ENCODE assay signal across 16 mouse cellular contexts in the genomic region with DNA sequence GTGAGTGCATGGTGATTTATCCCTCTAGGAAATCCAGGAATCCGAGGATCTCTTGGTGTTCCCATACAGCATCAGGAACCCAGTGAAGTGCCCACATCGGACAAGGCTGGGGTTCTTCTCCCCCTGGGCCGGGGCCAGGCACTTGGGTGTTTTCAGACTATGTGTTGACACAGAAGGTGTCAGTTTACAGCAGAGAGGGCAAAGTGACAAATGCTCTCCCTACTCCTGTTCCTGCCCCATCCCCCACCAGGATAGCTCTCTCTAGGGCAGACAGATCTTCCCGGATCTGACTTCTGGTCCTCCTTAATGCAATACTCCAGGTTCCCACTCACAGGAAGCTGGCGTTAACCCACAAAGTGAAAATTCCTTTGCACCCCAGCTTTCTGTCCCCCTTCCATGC. TPM values are rescaled to one million over a fixed set of nuclear protein-coding genes. Genes with fewer than 3 reads are reported as not detected.
DNase-seq lines count a peak whose midpoint lies in the region; ATAC-seq and TF ChIP-seq lines count a peak whose summit lies in the region.
"Had no signal": no experiment of that assay in that cellular context is flagged by ENCODE, and none has a peak within 500 bp of the region (broad histone marks: within the 10 kb centered on the region; RNA-seq: fewer than 3 reads in every experiment).

No protein-coding gene starts in this region.

- TF ChIP-seq EP300 in liver, postnatal 0 days (IDR thresholded peaks at IDR 0.05; ENCODE audit: low read depth), result no peak

- no peak overlapping the region for H3K4me2 ChIP-seq in kidney, embryonic 15.5 days
- no peak overlapping the region for H3K4me2 ChIP-seq in intestine, embryonic 15.5 days (replicated peaks)
- no peak overlapping the region for H3K4me2 ChIP-seq in liver, postnatal 0 days (ENCODE audit: low read depth, low read length)
- H3K4me2 ChIP-seq: embryonic facial prominence, embryonic 12.5 days; hindbrain, embryonic 15.5 days had no signal

- 0 out of 2 replicates have a peak overlapping the region, but pooled peaks have one; percentile 24 for H3K4me3 ChIP-seq in gastrocnemius, adult 2 months
- no peak overlapping the region for H3K4me3 ChIP-seq in kidney, embryonic 15.5 days (replicated peaks)
- no peak overlapping the region for H3K4me3 ChIP-seq in intestine, embryonic 15.5 days (replicated peaks)
- no peak overlapping the region for H3K4me3 ChIP-seq in liver, postnatal 0 days (ENCODE audit: low read depth, low read length)
- H3K4me3 ChIP-seq: embryonic facial prominence, embryonic 12.5 days; hindbrain, embryonic 15.5 days; left cerebral cortex, adult 2 months had no signal

- peak; percentile 57; the same call in 1 of the 2 replicates for ATAC-seq in kidney, embryonic 15.5 days (replicated peaks; ENCODE audit: low FRiP score)
- ATAC-seq in intestine, embryonic 15.5 days, result peak; percentile 68; the same call in 1 of the 2 replicates
- peak; percentile 71 for ATAC-seq in liver, postnatal 0 days
- ATAC-seq: activated CD4-positive, CD25-positive, alpha-beta regulatory T cell, adult 4 months had no signal

- TF ChIP-seq CTCF in gastrocnemius, adult 2 months (IDR thresholded peaks at IDR 0.05), result no peak
- TF ChIP-seq CTCF in liver, postnatal 0 days (IDR thresholded peaks at IDR 0.05; ENCODE audit: low read depth), result no peak

- no peak overlapping the region for H3K9ac ChIP-seq in kidney, embryonic 15.5 days
- H3K9ac ChIP-seq in intestine, embryonic 15.5 days, result no peak overlapping the region
- no peak overlapping the region for H3K9ac ChIP-seq in liver, postnatal 0 days (replicated peaks)
- H3K9ac ChIP-seq: embryonic facial prominence, embryonic 12.5 days; hindbrain, embryonic 15.5 days had no signal

- no peaks in the 10 kb centered on the region for H3K36me3 ChIP-seq in kidney, embryonic 15.5 days
- no peaks in the 10 kb centered on the region for H3K36me3 ChIP-seq in intestine, embryonic 15.5 days
- no peaks in the 10 kb centered on the region for H3K36me3 ChIP-seq in liver, postnatal 0 days (replicated peaks; ENCODE audit: insufficient read depth, low read length)
- H3K36me3 ChIP-seq: embryonic facial prominence, embryonic 12.5 days; hindbrain, embryonic 15.5 days had no signal

- no peaks in the 10 kb centered on the region for H3K9me3 ChIP-seq in kidney, embryonic 15.5 days (replicated peaks)
- no peaks in the 10 kb centered on the region for H3K9me3 ChIP-seq in intestine, embryonic 15.5 days
- no peaks in the 10 kb centered on the region for H3K9me3 ChIP-seq in liver, postnatal 0 days (ENCODE audit: low read length)
- H3K9me3 ChIP-seq: embryonic facial prominence, embryonic 12.5 days; hindbrain, embryonic 15.5 days had no signal

- DNase-seq in gastrocnemius, adult 2 months, result peak; percentile 82
- DNase-seq in gastrocnemius, postnatal 36 days, result no peak
- DNase-seq in kidney, adult 8-10 months, result no peak
- peak; percentile 50 for DNase-seq in liver, postnatal 0 days
- no peak for DNase-seq in retina, embryonic 14.5 days (ENCODE audit: low spot score)
- no peak for DNase-seq in left cerebral cortex, postnatal 10 days (ENCODE audit: extremely low spot score in 1 of 2, low spot score in 2 of 2)
- DNase-seq: cerebellum, adult 2 months; kidney, postnatal 36 days; lung, adult 2 months; thymus, postnatal 4 days had no signal

- intact Hi-C loops in gastrocnemius, adult 2 months (cut with DNase I), result no loop called here
- intact Hi-C loops in gastrocnemius, postnatal 36 days (cut with DNase I), result no loop called here
- intact Hi-C loops in left cerebral cortex, postnatal 10 days (cut with DNase I), result no loop called here

- peak overlapping the region; percentile 73 for H3K27ac ChIP-seq in gastrocnemius, adult 2 months
- no peak overlapping the region; the same call in 1 of the 2 replicates for H3K27ac ChIP-seq in kidney, embryonic 15.5 days
- H3K27ac ChIP-seq in intestine, embryonic 15.5 days, result no peak overlapping the region
- H3K27ac ChIP-seq in liver, postnatal 0 days (ENCODE audit: low read depth), result peak overlapping the region; percentile 82
- H3K27ac ChIP-seq: embryonic facial prominence, embryonic 12.5 days; hindbrain, embryonic 15.5 days; left cerebral cortex, adult 2 months had no signal

- no peaks in the 10 kb centered on the region for H3K27me3 ChIP-seq in kidney, embryonic 15.5 days
- no peaks in the 10 kb centered on the region for H3K27me3 ChIP-seq in intestine, embryonic 15.5 days (replicated peaks)
- no peaks in the 10 kb centered on the region for H3K27me3 ChIP-seq in liver, postnatal 0 days (ENCODE audit: insufficient read depth, low read length)
- H3K27me3 ChIP-seq: embryonic facial prominence, embryonic 12.5 days; hindbrain, embryonic 15.5 days had no signal

- WGBS in kidney, embryonic 15.5 days, result 16% methylated on average over 5 of the region's 5 CpGs
- 15% methylated on average over 5 of the region's 5 CpGs for WGBS in intestine, embryonic 15.5 days
- WGBS in liver, postnatal 0 days (ENCODE audit: insufficient replicate concordance), result 44% methylated on average over 5 of the region's 5 CpGs

- peaks cover 27% of the 10 kb centered on the region for H3K4me1 ChIP-seq in kidney, embryonic 15.5 days
- H3K4me1 ChIP-seq in intestine, embryonic 15.5 days (replicated peaks), result peaks cover 35% of the 10 kb centered on the region
- peaks cover 27% of the 10 kb centered on the region for H3K4me1 ChIP-seq in liver, postnatal 0 days (ENCODE audit: insufficient read depth)

RNA-seq across cellular contexts. Expression of a gene that starts 5.3 kb away (rescaled TPM):
- total RNA-seq in gastrocnemius, adult 2 months (2021), result 10 to 100 TPM; 40.6 to 59.3 TPM
- 10 to 100 TPM; 38.4 to 49.4 TPM for total RNA-seq in gastrocnemius, postnatal 36 days (2021)
- 18.3 and 21.0 TPM in 2 replicates for polyA plus RNA-seq in kidney, embryonic 15.5 days (2015; fragmentation: Nextera tagmentation; extraction: Ambion mirVana)
- 20.6 and 21.0 TPM in 2 replicates for polyA plus RNA-seq in intestine, embryonic 15.5 days (2015; fragmentation: Nextera tagmentation; extraction: Ambion mirVana)
- 13.7 and 13.8 TPM in 2 replicates for polyA plus RNA-seq in liver, postnatal 0 days (2015; fragmentation: Nextera tagmentation; extraction: Ambion mirVana)
- total RNA-seq in left cerebral cortex, postnatal 10 days (2021), result 10 to 100 TPM; 34.9 to 41.8 TPM

Comparison
In these comparisons a context has a peak if more than half of its experiments do, and no peak if none do; other contexts are left out.
1. DNase-seq: peak in gastrocnemius, adult 2 months (single experiment) and liver, postnatal 0 days (single experiment); none in gastrocnemius, postnatal 36 days (0 of 2), kidney, adult 8-10 months (0 of 2), retina, embryonic 14.5 days (single experiment) and left cerebral cortex, postnatal 10 days (0 of 2).
2. H3K27ac ChIP-seq: peak in gastrocnemius, adult 2 months (single experiment) and liver, postnatal 0 days (single experiment); none in kidney, embryonic 15.5 days (single experiment) and intestine, embryonic 15.5 days (single experiment).
3. Peak in every context shown above with its lines, with median percentiles within 50 percentile points of each other: ATAC-seq.